28 mouse cellular contexts compared by ENCODE assay signal in genomic region chr17:44652054-44652453, GRCm38 (mm10).
DNase-seq lines count a peak whose midpoint lies in the region; ATAC-seq and TF ChIP-seq lines count a peak whose summit lies in the region.
"Had no signal": no experiment of that assay in that cellular context is flagged by ENCODE, and none has a peak within 500 bp of the region (broad histone marks: within the 10 kb centered on the region; RNA-seq: fewer than 3 reads in every experiment).

No protein-coding gene starts in this region.

- H3K4me2 ChIP-seq in stomach, embryonic 16.5 days (ENCODE audit: low read depth, low read length), result no peak overlapping the region
- H3K4me2 ChIP-seq in stomach, postnatal 0 days (replicated peaks; ENCODE audit: low read depth), result no peak overlapping the region
- no peak overlapping the region for H3K4me2 ChIP-seq in midbrain, embryonic 11.5 days
- H3K4me2 ChIP-seq: embryonic facial prominence, embryonic 13.5 days; embryonic facial prominence, embryonic 15.5 days; forebrain, embryonic 12.5 days; forebrain, embryonic 15.5 days had no signal

- peak overlapping the region; percentile 41; the same call in 1 of the 2 replicates for H3K27ac ChIP-seq in stomach, embryonic 16.5 days (ENCODE audit: low read length)
- H3K27ac ChIP-seq in stomach, postnatal 0 days (replicated peaks), result no peak overlapping the region; the same call in 1 of the 2 replicates
- H3K27ac ChIP-seq in midbrain, embryonic 11.5 days (ENCODE audit: low read depth, low read length), result no peak overlapping the region
- H3K27ac ChIP-seq: embryonic facial prominence, embryonic 13.5 days; embryonic facial prominence, embryonic 15.5 days; forebrain, embryonic 10.5 days; forebrain, embryonic 12.5 days; forebrain, embryonic 15.5 days had no signal

- H3K9ac ChIP-seq in stomach, embryonic 16.5 days (ENCODE audit: low read length), result no peak overlapping the region
- no peak overlapping the region for H3K9ac ChIP-seq in stomach, postnatal 0 days (ENCODE audit: low read length)
- H3K9ac ChIP-seq in midbrain, embryonic 11.5 days (ENCODE audit: low read length), result no peak overlapping the region
- H3K9ac ChIP-seq: embryonic facial prominence, embryonic 13.5 days; embryonic facial prominence, embryonic 15.5 days; forebrain, embryonic 12.5 days; forebrain, embryonic 15.5 days had no signal

- H3K9me3 ChIP-seq in stomach, embryonic 16.5 days (replicated peaks; ENCODE audit: control insufficient read depth, low read length), result no peaks in the 10 kb centered on the region
- no peaks in the 10 kb centered on the region for H3K9me3 ChIP-seq in stomach, postnatal 0 days (ENCODE audit: control insufficient read depth, low read length)
- no peaks in the 10 kb centered on the region for H3K9me3 ChIP-seq in midbrain, embryonic 11.5 days (ENCODE audit: control insufficient read depth, low read length)
- H3K9me3 ChIP-seq: embryonic facial prominence, embryonic 13.5 days; embryonic facial prominence, embryonic 15.5 days; forebrain, embryonic 10.5 days; forebrain, embryonic 12.5 days; forebrain, embryonic 15.5 days had no signal

- H3K36me3 ChIP-seq in stomach, embryonic 16.5 days (ENCODE audit: control insufficient read depth, insufficient read depth, low read length), result no peaks in the 10 kb centered on the region
- no peaks in the 10 kb centered on the region for H3K36me3 ChIP-seq in stomach, postnatal 0 days (ENCODE audit: control insufficient read depth, insufficient read depth, low read length)
- no peaks in the 10 kb centered on the region for H3K36me3 ChIP-seq in midbrain, embryonic 11.5 days (ENCODE audit: control insufficient read depth, insufficient read depth, low read length)
- H3K36me3 ChIP-seq: embryonic facial prominence, embryonic 15.5 days; forebrain, embryonic 10.5 days; forebrain, embryonic 12.5 days; forebrain, embryonic 15.5 days; G1E had no signal

- no peak for TF ChIP-seq CTCF in stomach, postnatal 0 days (IDR thresholded peaks at IDR 0.05; ENCODE audit: low read depth)

- H3K4me3 ChIP-seq in stomach, embryonic 16.5 days (replicated peaks; ENCODE audit: low read length), result no peak overlapping the region
- no peak overlapping the region for H3K4me3 ChIP-seq in stomach, postnatal 0 days (ENCODE audit: low read depth, low read length)
- H3K4me3 ChIP-seq in midbrain, embryonic 11.5 days (ENCODE audit: low read depth, low read length), result no peak overlapping the region
- H3K4me3 ChIP-seq: embryonic facial prominence, embryonic 13.5 days; embryonic facial prominence, embryonic 15.5 days; erythroblast, embryonic 14.5 days; forebrain, embryonic 10.5 days; forebrain, embryonic 12.5 days; forebrain, embryonic 15.5 days had no signal

- H3K27me3 ChIP-seq in stomach, embryonic 16.5 days (ENCODE audit: control insufficient read depth, insufficient read depth, low read length), result no peaks in the 10 kb centered on the region
- H3K27me3 ChIP-seq in stomach, postnatal 0 days (ENCODE audit: control insufficient read depth, insufficient read depth, low read length), result no peaks in the 10 kb centered on the region
- no peaks in the 10 kb centered on the region; the same call in 1 of the 2 replicates for H3K27me3 ChIP-seq in midbrain, embryonic 11.5 days (ENCODE audit: control insufficient read depth, insufficient read depth, low read length)
- H3K27me3 ChIP-seq: CH12.LX; embryonic facial prominence, embryonic 13.5 days; embryonic facial prominence, embryonic 15.5 days; forebrain, embryonic 12.5 days; forebrain, embryonic 15.5 days had no signal

- 87% methylated on average over 7 of the region's 7 CpGs for WGBS in stomach, embryonic 16.5 days
- WGBS in stomach, postnatal 0 days, result 89% methylated on average over 7 of the region's 7 CpGs
- 27% methylated on average over 7 of the region's 7 CpGs for WGBS in midbrain, embryonic 11.5 days

- no peak for ATAC-seq in stomach, embryonic 16.5 days (ENCODE audit: insufficient read depth, low FRiP score)
- ATAC-seq in stomach, postnatal 0 days (ENCODE audit: low FRiP score, low TSS enrichment), result no peak
- no peak for ATAC-seq in midbrain, embryonic 11.5 days (ENCODE audit: low FRiP score)
- ATAC-seq: CD4-positive, CD25-positive, alpha-beta regulatory T cell, adult 4 months; forebrain, embryonic 15.5 days had no signal

- DNase-seq in heart, adult 11 months, result peak; percentile 72
- DNase-seq in heart, postnatal 36 days, result no peak
- no peak for DNase-seq in stomach, postnatal 0 days (ENCODE audit: low spot score)
- peak; percentile 59 for DNase-seq in retina, embryonic 14.5 days (ENCODE audit: low spot score)
- peak; percentile 45 for DNase-seq in retina, postnatal 7 days (ENCODE audit: low read depth, low spot score)
- DNase-seq in left cerebral cortex, adult 18-20 months (ENCODE audit: low spot score in 2 of 2), result no peak
- DNase-seq in midbrain, embryonic 11.5 days (ENCODE audit: low spot score, missing footprints), result no peak
- DNase-seq: adrenal gland, adult 2 months; adrenal gland, postnatal 10 days; adrenal gland, postnatal 25 days; B cell, adult 2 months; cerebellum, adult 11 months; cerebellum, adult 18-20 months; cerebellum, adult 8-10 months; cerebellum, adult 9-11 months; cerebellum, postnatal 14 days; cerebellum, postnatal 36 days; embryo, embryonic 11 days had no signal

- no peak for TF ChIP-seq EP300 in stomach, postnatal 0 days (optimal IDR thresholded peaks at IDR 0.05)

- intact Hi-C loops in heart, postnatal 36 days (cut with DNase I), result no loop called here

- no peaks in the 10 kb centered on the region for H3K4me1 ChIP-seq in stomach, embryonic 16.5 days (ENCODE audit: control insufficient read depth, insufficient read depth, low read length)
- no peaks in the 10 kb centered on the region for H3K4me1 ChIP-seq in stomach, postnatal 0 days (replicated peaks; ENCODE audit: control insufficient read depth, insufficient read depth)
- no peaks in the 10 kb centered on the region for H3K4me1 ChIP-seq in midbrain, embryonic 11.5 days (ENCODE audit: control insufficient read depth, insufficient read depth, low read length)
- H3K4me1 ChIP-seq: embryonic facial prominence, embryonic 15.5 days; forebrain, embryonic 15.5 days had no signal

Comparison
In these comparisons a context has a peak if more than half of its experiments do, and no peak if none do; other contexts are left out.
1. DNase-seq: peak in heart, adult 11 months (single experiment), retina, embryonic 14.5 days (single experiment) and retina, postnatal 7 days (single experiment); none in heart, postnatal 36 days (0 of 2), stomach, postnatal 0 days (single experiment), left cerebral cortex, adult 18-20 months (0 of 2) and midbrain, embryonic 11.5 days (single experiment).